Mouse (Mus musculus): ENCODE measurements around the gene 3830403N18Rik. TPM values are rescaled to one million over a fixed set of nuclear protein-coding genes. Genes with fewer than 3 reads are reported as not detected.
"Not testable (repeated sequence)": the region's sequence is repeated elsewhere in the genome, so short reads cannot be mapped to it uniquely, and the experiment has no call there.

Gene 3830403N18Rik
- 2.9 and 3.0 TPM in 2 replicates for polyA plus RNA-seq (2014; fragmentation: Nextera tagmentation; extraction: Ambion mirVana)

DNA sequence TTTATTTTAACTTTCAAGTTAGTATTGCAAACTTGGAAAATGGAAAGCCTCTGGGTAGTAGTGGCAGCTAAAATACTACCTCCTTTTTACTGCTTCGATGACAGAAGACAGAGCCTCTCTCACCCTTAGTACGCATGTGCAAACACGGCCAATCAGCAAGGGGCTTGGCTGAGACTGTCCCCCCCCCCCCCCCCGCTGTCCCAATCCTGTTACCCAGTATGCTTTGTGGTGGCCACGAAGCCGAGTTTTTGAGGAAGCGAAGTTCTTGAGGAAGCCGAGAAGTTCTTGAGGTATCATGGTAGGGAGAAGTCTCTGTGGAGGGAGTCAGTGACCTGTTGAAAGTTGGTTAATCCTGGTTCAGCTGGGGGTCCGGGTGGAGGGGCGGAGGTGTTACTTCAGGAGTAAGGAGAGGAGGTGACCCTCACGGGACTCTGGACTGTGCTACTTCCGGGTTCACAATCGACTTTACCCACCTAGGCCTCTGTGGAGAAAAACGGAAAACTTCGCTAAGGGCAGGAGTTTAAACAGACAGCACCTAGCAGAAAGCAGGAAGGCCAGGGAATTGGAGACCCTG, at the start of gene 3830403N18Rik:
Gene 3830403N18Rik (plus strand): TSS at position 237 of the 574 bp plus-strand sequence.
- not testable (repeated sequence) for H3K27me3 ChIP-seq (replicated peaks; ENCODE audit: control insufficient read depth, insufficient read depth, low read length); DNase-seq (ENCODE audit: low spot score); H3K9ac ChIP-seq (ENCODE audit: low read depth, low read length); H3K27ac ChIP-seq (ENCODE audit: low read depth, low read length); H3K36me3 ChIP-seq (ENCODE audit: control insufficient read depth, insufficient read depth, low read length); H3K4me3 ChIP-seq (ENCODE audit: low read depth, low read length); H3K4me2 ChIP-seq; H3K9me3 ChIP-seq (ENCODE audit: control insufficient read depth, low read length); ATAC-seq (replicated peaks; ENCODE audit: low FRiP score); H3K4me1 ChIP-seq (replicated peaks; ENCODE audit: control insufficient read depth, insufficient read depth, low read length)
- WGBS = 72% methylated on average over 12 of the region's 15 CpGs

DNA sequence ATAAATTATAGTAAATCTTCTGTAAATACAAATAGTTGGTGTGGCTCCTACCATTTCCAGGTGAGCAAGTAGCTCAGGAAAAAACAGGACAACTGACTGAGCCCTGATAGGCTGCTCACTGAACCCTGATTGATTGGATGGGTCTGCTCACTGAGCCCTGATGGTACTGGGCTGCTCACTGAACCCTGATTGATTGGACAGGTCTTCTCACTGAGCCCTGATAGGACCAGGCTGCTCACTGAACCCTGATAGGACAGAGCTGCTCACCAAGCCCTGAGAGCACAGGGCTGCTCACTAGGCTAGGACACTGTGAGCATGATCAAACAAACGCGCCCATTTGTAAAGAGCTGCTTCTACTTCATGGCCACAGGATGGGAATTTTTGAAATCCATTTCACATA, 15.0 kb downstream of the 3830403N18Rik start:
- no peaks in the 10 kb centered on the region for H3K9me3 ChIP-seq (ENCODE audit: control insufficient read depth, low read length)
- ATAC-seq (replicated peaks; ENCODE audit: low FRiP score) = no peak
- no peaks in the 10 kb centered on the region for H3K4me1 ChIP-seq (replicated peaks; ENCODE audit: control insufficient read depth, insufficient read depth, low read length)
- WGBS = 88% methylated on average over 2 of the region's 2 CpGs
- H3K36me3 ChIP-seq (ENCODE audit: control insufficient read depth, insufficient read depth, low read length) = no peaks in the 10 kb centered on the region
- H3K4me3 ChIP-seq (ENCODE audit: low read depth, low read length) = no peak overlapping the region
- no peak overlapping the region for H3K9ac ChIP-seq (ENCODE audit: low read depth, low read length)
- H3K4me2 ChIP-seq = no peak overlapping the region
- H3K27me3 ChIP-seq (replicated peaks; ENCODE audit: control insufficient read depth, insufficient read depth, low read length) = no peaks in the 10 kb centered on the region
- DNase-seq (ENCODE audit: low spot score) = no peak
- no peak overlapping the region for H3K27ac ChIP-seq (ENCODE audit: low read depth, low read length)

DNA sequence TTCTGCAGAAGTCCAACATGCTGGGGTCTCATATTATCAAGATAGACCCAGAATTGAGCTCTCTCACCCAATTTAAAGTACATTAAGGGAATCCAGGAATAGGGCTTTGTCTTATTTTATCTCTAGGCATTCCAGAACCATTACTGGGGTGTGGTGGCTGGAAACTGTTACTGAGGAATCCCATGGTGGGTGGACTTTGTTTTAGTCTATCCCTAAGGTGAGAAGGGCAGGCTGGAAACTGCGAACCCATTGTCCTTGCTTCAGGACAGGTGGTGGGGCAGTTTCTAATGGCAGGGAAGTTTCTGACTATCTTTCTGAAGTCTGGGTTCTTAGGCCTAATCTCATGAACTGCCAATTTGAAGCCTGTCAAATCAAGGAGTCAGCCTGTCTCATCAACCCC, 50.1 kb downstream of the 3830403N18Rik start:
- not testable (repeated sequence) for H3K36me3 ChIP-seq (ENCODE audit: control insufficient read depth, insufficient read depth, low read length); H3K9ac ChIP-seq (ENCODE audit: low read depth, low read length); H3K4me1 ChIP-seq (replicated peaks; ENCODE audit: control insufficient read depth, insufficient read depth, low read length); H3K4me3 ChIP-seq (ENCODE audit: low read depth, low read length); H3K27ac ChIP-seq (ENCODE audit: low read depth, low read length); H3K9me3 ChIP-seq (ENCODE audit: control insufficient read depth, low read length); H3K4me2 ChIP-seq; ATAC-seq (replicated peaks; ENCODE audit: low FRiP score); H3K27me3 ChIP-seq (replicated peaks; ENCODE audit: control insufficient read depth, insufficient read depth, low read length); DNase-seq (ENCODE audit: low spot score)
- no CpG with 5 or more reads among the region's 1 CpGs for WGBS

Other genes starting within 250 kb of the 3830403N18Rik start
- gene Gm773, start 76.3 kb downstream of the 3830403N18Rik start, polyA plus RNA-seq (2014; fragmentation: Nextera tagmentation; extraction: Ambion mirVana) = not detected in 2 replicates
- 4.5 and 5.6 TPM in 2 replicates for gene Zfp449, start 209.8 kb downstream of the 3830403N18Rik start, polyA plus RNA-seq (2014; fragmentation: Nextera tagmentation; extraction: Ambion mirVana)
- 1.2 and 2.2 TPM in 2 replicates for gene Smim10l2a, start 238.0 kb downstream of the 3830403N18Rik start, polyA plus RNA-seq (2014; fragmentation: Nextera tagmentation; extraction: Ambion mirVana)

Measured in liver, embryonic 11.5 days (tissue).